Mouse (Mus musculus): Measurements from ENCODE around the gene Exoc6.
A peak's percentile ranks its signal among the peaks of the same experiment; 100 is the strongest.

The Exoc6 gene

GRCm38 (mm10) chr19:37570966-37571718 lies 20.9 kb downstream of the Exoc6 start:
- no peak for DNase-seq (ENCODE audit: extremely low read depth, low read depth)

DNA sequence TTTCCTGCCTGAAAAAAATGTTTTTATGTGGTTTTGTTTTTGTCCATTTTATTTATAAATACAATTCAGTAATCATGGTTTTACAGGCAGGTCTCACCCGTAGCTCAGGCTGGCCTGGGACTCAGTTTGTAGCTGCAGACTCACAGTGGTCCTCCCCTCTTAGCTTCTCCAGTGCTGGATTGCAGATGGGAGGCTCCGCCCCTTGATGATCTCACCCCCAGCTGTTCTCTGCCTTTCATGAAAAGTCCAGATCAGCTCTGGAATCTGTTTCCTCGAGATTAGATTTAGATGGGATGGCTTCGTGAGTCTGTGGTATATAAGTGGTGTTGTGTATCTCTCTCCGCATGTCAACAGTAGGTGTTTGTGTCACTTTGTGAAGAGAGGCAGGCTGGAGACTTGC lies 24.6 kb downstream of the Exoc6 start:
- DNase-seq (ENCODE audit: extremely low read depth, low read depth) = no peak

- DNase-seq (ENCODE audit: extremely low read depth, low read depth) = no peak
Measured at GRCm38 (mm10) chr19:37579607-37580006, 29.4 kb downstream of the Exoc6 start.

DNA sequence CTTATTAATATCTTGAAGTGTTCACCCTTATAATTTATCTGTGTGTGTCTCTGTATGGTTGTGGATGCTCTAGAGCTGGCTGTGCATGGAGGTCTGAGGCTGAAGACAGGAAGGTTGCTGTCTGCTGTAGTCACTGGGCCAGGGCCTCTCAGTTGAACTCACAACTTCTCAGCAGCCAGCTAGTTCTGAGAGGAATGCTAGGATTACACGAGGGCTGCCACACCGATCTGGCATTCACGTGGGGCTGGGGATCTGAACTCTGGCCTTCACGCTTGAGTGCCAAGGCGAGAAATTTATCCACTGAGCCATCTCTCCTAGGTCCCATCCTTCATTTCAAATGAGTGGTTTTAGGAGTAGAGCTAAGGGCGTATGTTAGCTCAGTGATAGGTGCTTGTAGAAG lies 30.2 kb downstream of the Exoc6 start:
- DNase-seq (ENCODE audit: extremely low read depth, low read depth) = no peak

GRCm38 (mm10) chr19:37585210-37585609 lies 35.0 kb downstream of the Exoc6 start:
- no peak for DNase-seq (ENCODE audit: extremely low read depth, low read depth)

GRCm38 (mm10) chr19:37585684-37586083 lies 35.5 kb downstream of the Exoc6 start:
- no peak for DNase-seq (ENCODE audit: extremely low read depth, low read depth)

DNA sequence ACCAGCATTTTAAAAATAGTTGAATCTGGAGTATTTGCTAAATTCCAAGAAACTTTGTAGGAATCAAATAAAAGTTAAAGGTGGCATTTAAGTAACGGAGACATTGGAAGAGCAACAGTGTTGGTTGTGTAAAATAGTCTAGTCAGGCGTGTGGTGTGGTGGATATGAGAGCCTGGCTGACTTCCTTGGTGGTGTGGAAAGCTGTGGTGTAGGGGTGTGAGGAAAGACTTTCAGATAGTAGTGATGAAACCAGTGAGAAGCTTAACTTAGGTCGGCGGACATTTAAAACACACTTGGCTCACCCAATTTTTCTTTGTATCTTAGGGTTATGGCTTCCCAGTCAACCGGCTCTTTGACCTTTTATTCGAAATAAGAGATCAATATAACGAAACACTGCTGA lies 40.3 kb downstream of the Exoc6 start:
- no peak for DNase-seq (ENCODE audit: extremely low read depth, low read depth)

- DNase-seq (ENCODE audit: extremely low read depth, low read depth) = peak; percentile 91
Measured at GRCm38 (mm10) chr19:37601968-37602848, 52.0 kb downstream of the Exoc6 start.

DNA sequence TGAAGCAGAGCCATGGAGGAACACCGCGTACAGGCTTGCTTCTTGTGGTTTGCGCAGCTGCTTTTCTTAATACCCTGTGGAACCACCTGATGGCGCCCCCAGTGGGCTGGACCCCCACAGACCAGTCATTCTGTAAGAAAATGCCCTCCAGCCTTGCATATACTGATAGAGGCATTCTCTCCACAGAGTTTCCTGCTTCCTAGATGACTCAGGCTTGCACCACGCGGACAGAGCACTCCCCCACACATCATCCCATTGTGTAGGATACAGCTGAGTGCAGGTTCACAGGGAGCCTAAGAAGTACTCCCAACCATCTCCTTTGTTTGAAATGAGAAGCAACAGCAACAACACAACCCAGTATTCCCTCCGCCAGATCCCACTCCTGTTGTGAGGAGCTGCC lies 59.8 kb downstream of the Exoc6 start:
- DNase-seq (ENCODE audit: extremely low read depth, low read depth) = no peak

- DNase-seq (ENCODE audit: extremely low read depth, low read depth) = no peak
Measured at GRCm38 (mm10) chr19:37612893-37613292, 62.7 kb downstream of the Exoc6 start.

DNA sequence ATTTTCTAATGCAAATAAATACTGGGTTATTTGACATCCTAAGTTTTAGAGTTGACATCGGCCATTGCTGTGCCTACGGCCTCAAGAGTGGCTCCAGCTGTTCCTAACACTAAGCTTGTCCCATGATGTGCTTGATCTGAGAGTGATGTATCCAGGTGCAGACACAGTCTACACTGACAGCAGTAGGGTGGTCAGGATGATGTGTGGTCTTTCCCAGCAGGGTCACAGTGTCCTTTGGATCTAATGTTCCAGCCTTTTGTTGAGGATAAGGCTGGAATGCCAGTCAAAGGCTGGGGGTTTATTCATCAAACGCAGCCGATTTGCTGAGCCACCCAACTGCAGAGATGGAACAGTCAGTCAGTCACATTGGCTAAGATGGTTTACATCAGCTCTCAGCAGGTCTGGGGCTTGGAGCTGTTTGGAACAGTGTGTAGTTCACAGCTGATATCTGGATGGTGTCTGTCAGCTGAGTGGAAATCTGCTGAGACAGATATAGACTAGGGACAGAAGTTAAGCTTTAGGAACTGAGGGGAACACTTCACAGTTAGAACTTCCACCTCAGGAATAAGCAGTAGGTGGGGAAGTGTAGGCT lies 64.9 kb downstream of the Exoc6 start:
- no peak for DNase-seq (ENCODE audit: extremely low read depth, low read depth)

GRCm38 (mm10) chr19:37647994-37648393 lies 97.8 kb downstream of the Exoc6 start:
- no peak for DNase-seq (ENCODE audit: extremely low read depth, low read depth)

DNA sequence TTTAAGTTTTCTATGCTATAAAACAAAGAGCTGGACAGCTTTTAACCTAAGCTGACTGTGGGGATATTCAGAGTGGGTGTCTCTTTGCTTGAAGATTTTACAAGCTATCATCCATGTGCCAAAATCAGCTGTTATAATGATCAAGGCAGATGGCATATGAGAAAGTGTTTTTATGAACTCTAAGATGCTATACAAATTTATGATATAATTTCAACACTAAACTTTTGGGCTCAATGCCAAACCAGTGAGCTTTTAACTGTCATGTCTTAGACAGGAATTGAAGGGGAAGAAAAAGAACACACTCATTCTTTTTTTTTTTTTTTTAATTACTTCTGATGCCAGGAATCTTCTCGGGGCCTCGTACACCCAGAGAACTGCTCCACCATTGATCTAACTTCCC lies 100.3 kb downstream of the Exoc6 start:
- DNase-seq (ENCODE audit: extremely low read depth, low read depth) = no peak

- DNase-seq (ENCODE audit: extremely low read depth, low read depth) = no peak
Measured at GRCm38 (mm10) chr19:37654012-37654411, 103.8 kb downstream of the Exoc6 start.

GRCm38 (mm10) chr19:37656441-37656840 lies 106.2 kb downstream of the Exoc6 start:
- no peak for DNase-seq (ENCODE audit: extremely low read depth, low read depth)

GRCm38 (mm10) chr19:37665256-37665655 lies 115.0 kb downstream of the Exoc6 start:
- no peak for DNase-seq (ENCODE audit: extremely low read depth, low read depth)

DNA sequence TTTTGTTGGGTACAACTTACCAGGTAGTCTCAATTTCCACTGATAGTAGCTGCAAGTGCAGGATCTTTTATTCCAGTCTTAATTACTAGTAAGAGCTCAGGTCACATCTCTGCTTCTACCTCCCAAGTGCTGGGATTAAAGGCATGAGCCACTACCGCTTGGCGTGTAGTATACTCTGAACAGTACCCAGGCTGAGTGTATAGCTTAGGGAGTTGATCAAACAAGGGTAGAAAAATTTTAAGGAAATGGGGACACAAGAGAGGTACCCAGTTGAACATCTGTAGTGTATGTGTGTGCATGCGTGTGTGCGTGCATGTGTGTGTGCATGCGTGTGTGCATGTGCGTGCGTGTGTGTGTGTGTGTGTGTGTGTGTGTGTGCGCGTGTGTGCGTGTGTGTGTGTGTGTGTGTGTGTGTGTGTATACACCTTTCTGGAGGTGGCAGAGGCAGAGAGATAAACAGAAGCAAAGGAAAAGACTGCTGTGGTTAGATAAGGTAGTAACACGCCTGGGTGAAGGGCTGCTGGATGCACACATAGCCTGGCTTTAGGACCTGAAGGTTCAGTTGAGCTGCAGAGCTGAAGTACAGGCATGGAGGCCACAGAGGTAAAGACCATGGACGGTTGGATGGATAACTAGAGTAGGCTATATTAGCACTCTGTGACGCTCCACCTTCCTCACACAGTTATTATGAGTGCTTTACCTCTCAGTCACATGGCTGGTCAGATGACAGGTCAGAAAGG lies 117.8 kb downstream of the Exoc6 start:
- peak; percentile 76 for DNase-seq (ENCODE audit: extremely low read depth, low read depth)

GRCm38 (mm10) chr19:37668657-37669056 lies 118.4 kb downstream of the Exoc6 start:
- DNase-seq (ENCODE audit: extremely low read depth, low read depth) = no peak

DNA sequence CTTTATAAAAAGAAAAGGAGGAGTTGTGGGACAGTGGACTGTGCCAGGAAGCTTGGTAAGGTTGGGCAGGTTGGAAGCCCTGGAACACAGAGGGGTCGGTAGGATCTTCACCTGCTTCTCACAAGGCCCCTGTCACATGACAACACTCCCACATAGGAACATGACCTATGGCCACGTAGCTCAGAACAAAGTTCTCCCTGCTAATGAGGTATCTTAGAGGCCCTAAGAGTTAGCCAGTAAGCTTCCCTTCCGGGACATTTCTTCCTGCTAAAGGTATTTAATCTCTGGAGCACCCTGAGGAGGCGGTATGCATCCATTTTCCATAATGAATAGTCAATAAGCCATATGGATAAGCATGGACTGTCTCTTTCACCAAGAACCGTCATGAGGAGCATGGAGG lies 119.3 kb downstream of the Exoc6 start:
- no peak for DNase-seq (ENCODE audit: extremely low read depth, low read depth)

- DNase-seq (ENCODE audit: extremely low read depth, low read depth) = no peak
Measured at GRCm38 (mm10) chr19:37673393-37673792, 123.2 kb downstream of the Exoc6 start.

DNA sequence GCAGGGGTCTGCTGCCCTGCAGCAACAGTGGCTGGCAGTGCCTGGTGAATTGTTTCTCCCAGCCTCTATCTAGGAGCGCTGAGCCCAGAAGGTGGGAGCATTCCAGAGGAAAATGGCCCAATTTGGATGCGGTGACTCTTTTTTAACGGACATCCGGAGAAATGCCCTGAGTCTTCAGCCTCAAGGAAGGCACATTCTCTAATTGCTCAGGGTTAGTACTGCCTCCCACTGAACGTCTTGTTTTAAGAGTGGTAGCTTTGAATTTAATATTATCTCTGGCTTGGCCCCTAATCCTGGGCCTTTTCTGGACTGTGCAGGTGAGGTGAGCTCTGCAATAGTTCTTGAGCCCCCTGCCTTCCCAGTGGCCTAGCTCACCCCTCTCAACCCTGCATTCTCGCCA lies 135.1 kb downstream of the Exoc6 start, which contains the start of gene Cyp26c1:
Gene Cyp26c1 (plus strand): TSS at position 301 of the 400 bp plus-strand sequence.
- no peak for DNase-seq (ENCODE audit: extremely low read depth, low read depth)

All from MEL-GATA-1-ER (cell line).